Mouse (Mus musculus) liver, adult 2 months (tissue): ENCODE results near the gene Fntb. TPM values are rescaled to one million over a fixed set of nuclear protein-coding genes. Genes with fewer than 3 reads are reported as not detected.

ENCODE experiments used
- DNase-seq: peaks from one replicate; pipeline ENCODE4 v3.0.0-alpha.2; 2011; ENCODE audit warnings: low read depth, low spot score; ENCODE audit errors: extremely low read depth
- H3K27ac ChIP-seq: fragments of 200-500 bp; replicated peaks from 2 replicates; pipeline ENCODE4 v1.5.1; 2012; ENCODE audit warnings: low read depth, mild to moderate bottlenecking, control low read depth, inconsistent platforms, low read length; ENCODE audit not compliant: insufficient read depth
- H3K27me3 ChIP-seq: fragments of 200-500 bp; 2 replicates; pipeline ENCODE4 v1.6.1; 2012; ENCODE audit warnings: mild to moderate bottlenecking, moderate library complexity, low read length, inconsistent platforms; ENCODE audit not compliant: control insufficient read depth, insufficient read depth
- H3K36me3 ChIP-seq: fragments of 200-500 bp; 2 replicates; pipeline ENCODE4 v1.6.1; 2012; ENCODE audit warnings: low read length, inconsistent platforms; ENCODE audit not compliant: control insufficient read depth, insufficient read depth
- H3K4me1 ChIP-seq: fragments of 200-500 bp; 2 replicates; pipeline ENCODE4 v1.6.1; 2011; ENCODE audit warnings: low read length; ENCODE audit not compliant: control insufficient read depth, insufficient read depth
- H3K4me3 ChIP-seq: fragments of 200-500 bp; 2 replicates; pipeline ENCODE4 v1.5.1; 2011; ENCODE audit warnings: low read depth, mild to moderate bottlenecking, control low read depth, low read length, moderate library complexity; ENCODE audit not compliant: insufficient read depth
- H3K79me2 ChIP-seq: fragments of 200-500 bp; 2 replicates; pipeline ENCODE4 v1.6.1; 2012; ENCODE audit warnings: inconsistent platforms, mild to moderate bottlenecking, low read length, moderate library complexity; ENCODE audit not compliant: control insufficient read depth, insufficient read depth
- H3K9ac ChIP-seq: fragments of 200-500 bp; 2 replicates; pipeline ENCODE4 v1.6.1; 2012; ENCODE audit warnings: low read depth, mild to moderate bottlenecking, control low read depth, inconsistent platforms, low read length
- CTCF ChIP-seq: fragments of 200-500 bp; IDR thresholded peaks from 2 replicates; pipeline ENCODE4 v1.5.1; 2011; ENCODE audit warnings: low read depth, low read length, control low read depth
- POLR2A ChIP-seq: fragments of 200-500 bp; IDR thresholded peaks from 2 replicates; pipeline ENCODE4 v1.6.1; 2011; ENCODE audit warnings: low read length, control low read depth; ENCODE audit not compliant: insufficient read depth; ENCODE audit errors: extremely low read depth
- WGBS: fragments of 180-500 bp; shearing (Covaris S2); methylation state at CpG from one replicate; pipeline ENCODE4 v1.1.7; 2018; 5-methylcytosine and 5-hydroxymethylcytosine counted together
- polyA plus RNA-seq: library from polyadenylated mRNA; depleted of rRNA; stranded (reverse); fragments of >200 nt; gene quantifications from 2 replicates; pipeline ENCODE4 v1.2.3, GENCODE M21; 2012
- total RNA-seq: library from RNA; depleted of rRNA; stranded (reverse); fragments of >200 nt; gene quantifications from 2 replicates; pipeline ENCODE4 v1.2.3, GENCODE M21; 2014

The Fntb gene
- total and polyA plus RNA-seq, 2 experiments, result 1.4 to 6.5 TPM

- DNase-seq, result no peak
Observed at GRCm38 (mm10) chr12:76775132-76775531, 9.7 kb downstream of the Fntb start.

GRCm38 (mm10) chr12:76776898-76777297 is 11.5 kb downstream of the Fntb start:
- H3K4me1 ChIP-seq, result peaks cover 9% of the 10 kb centered on the region; the same call in 1 of the 2 replicates
- DNase-seq, result no peak
- TF ChIP-seq CTCF, result no peak
- no peak for TF ChIP-seq POLR2A
- no peak overlapping the region for H3K9ac ChIP-seq
- WGBS, result 78% methylated on average over 5 of the region's 5 CpGs
- peaks cover 4% of the 10 kb centered on the region; the same call in 1 of the 2 replicates for H3K79me2 ChIP-seq
- H3K27ac ChIP-seq, result no peak overlapping the region
- H3K36me3 ChIP-seq, result peaks cover 6% of the 10 kb centered on the region; the same call in 1 of the 2 replicates
- no peaks in the 10 kb centered on the region for H3K27me3 ChIP-seq
- H3K4me3 ChIP-seq, result no peak overlapping the region

More at GRCm38 (mm10) chr12:76775132-76775531, 9.7 kb downstream of the Fntb start:
- Histone ChIP-seq H3K79me2 (peaks cover 4% of the 10 kb centered on the region; the same call in 1 of the 2 replicates), H3K27ac (no peak overlapping the region), H3K4me1 (peaks cover 9% of the 10 kb centered on the region; the same call in 1 of the 2 replicates), H3K36me3 (peaks cover 4% of the 10 kb centered on the region; the same call in 1 of the 2 replicates), H3K27me3 (no peaks in the 10 kb centered on the region), H3K4me3 (no peak overlapping the region), H3K9ac (no peak overlapping the region)
- 89% methylated on average over 4 of the region's 4 CpGs for WGBS
- no peak for TF ChIP-seq CTCF
- no peak for TF ChIP-seq POLR2A

- no peak overlapping the region for H3K27ac ChIP-seq
- no peak overlapping the region for H3K9ac ChIP-seq
- peaks cover 4% of the 10 kb centered on the region; the same call in 1 of the 2 replicates for H3K79me2 ChIP-seq
- DNase-seq, result no peak
- no peaks in the 10 kb centered on the region for H3K27me3 ChIP-seq
- TF ChIP-seq POLR2A (no peak), CTCF (peak; percentile 32; the same call in 1 of the 2 replicates)
- H3K36me3 ChIP-seq, result peaks cover 6% of the 10 kb centered on the region; the same call in 1 of the 2 replicates
- no peak overlapping the region for H3K4me3 ChIP-seq
- peaks cover 5% of the 10 kb centered on the region; the same call in 1 of the 2 replicates for H3K4me1 ChIP-seq
Observed at GRCm38 (mm10) chr12:76777845-76778244, 12.5 kb downstream of the Fntb start.

GRCm38 (mm10) chr12:76778305-76779083 is 13.1 kb downstream of the Fntb start:
- peaks cover 3% of the 10 kb centered on the region; the same call in 1 of the 2 replicates for H3K4me1 ChIP-seq
- peaks cover 4% of the 10 kb centered on the region; the same call in 1 of the 2 replicates for H3K79me2 ChIP-seq
- H3K27me3 ChIP-seq, result no peaks in the 10 kb centered on the region
- 92% methylated on average over 10 of the region's 10 CpGs for WGBS
- DNase-seq, result no peak
- no peak overlapping the region for H3K27ac ChIP-seq
- no peak for TF ChIP-seq CTCF
- TF ChIP-seq POLR2A, result no peak
- no peak overlapping the region for H3K9ac ChIP-seq
- no peak overlapping the region for H3K4me3 ChIP-seq
- peaks cover 6% of the 10 kb centered on the region; the same call in 1 of the 2 replicates for H3K36me3 ChIP-seq

GRCm38 (mm10) chr12:76779951-76780350 is 14.6 kb downstream of the Fntb start:
- DNase-seq, result no peak
- Histone ChIP-seq H3K27ac (no peak overlapping the region), H3K27me3 (no peaks in the 10 kb centered on the region), H3K4me3 (no peak overlapping the region), H3K9ac (no peak overlapping the region), H3K36me3 (peaks cover 6% of the 10 kb centered on the region; the same call in 1 of the 2 replicates), H3K4me1 (peaks cover 10% of the 10 kb centered on the region), H3K79me2 (no peaks in the 10 kb centered on the region)
- no peak for TF ChIP-seq POLR2A
- no peak for TF ChIP-seq CTCF
- 90% methylated on average over 5 of the region's 5 CpGs for WGBS
